Mouse (Mus musculus) erythroblast, embryonic 14.5 days (primary cell): ENCODE measurements around the gene Ankrd36. TPM values are rescaled to one million over a fixed set of nuclear protein-coding genes. Genes with fewer than 3 reads are reported as not detected.

Experiments used
- H3K27me3 ChIP-seq: 2 replicates; pipeline ENCODE4 v1.6.1; 2012; ENCODE audit warnings: inconsistent platforms; ENCODE audit not compliant: control insufficient read depth
- H3K36me3 ChIP-seq: 2 replicates; pipeline ENCODE4 v1.6.1; 2012; ENCODE audit warnings: mild to moderate bottlenecking, inconsistent platforms; ENCODE audit not compliant: control insufficient read depth
- H3K4me1 ChIP-seq: 2 replicates; pipeline ENCODE4 v1.6.1; 2012; ENCODE audit warnings: inconsistent platforms; ENCODE audit not compliant: control insufficient read depth
- H3K4me3 ChIP-seq: replicated peaks from 2 replicates; pipeline ENCODE3; 2012; ENCODE audit warnings: moderate library complexity, mild to moderate bottlenecking, inconsistent platforms
- H3K9me3 ChIP-seq: 2 replicates; pipeline ENCODE4 v1.6.1; 2012; ENCODE audit warnings: low read length, inconsistent platforms, mixed read lengths; ENCODE audit not compliant: control insufficient read depth
- GATA1 ChIP-seq: IDR thresholded peaks from 2 replicates; pipeline ENCODE4 v1.6.1; 2012; ENCODE audit warnings: low read length, inconsistent platforms, mixed read lengths
- TAL1 ChIP-seq: IDR thresholded peaks from 3 replicates; pipeline ENCODE4 v1.6.1; 2012; ENCODE audit warnings: low read length, inconsistent platforms, mixed read lengths
- polyA plus RNA-seq: library from polyadenylated mRNA; stranded (reverse); fragments of >175 nt; gene quantifications from 2 replicates; pipeline ENCODE4 v1.2.3, GENCODE M21; 2012

Gene Ankrd36
- not detected in 2 replicates for polyA plus RNA-seq

DNA sequence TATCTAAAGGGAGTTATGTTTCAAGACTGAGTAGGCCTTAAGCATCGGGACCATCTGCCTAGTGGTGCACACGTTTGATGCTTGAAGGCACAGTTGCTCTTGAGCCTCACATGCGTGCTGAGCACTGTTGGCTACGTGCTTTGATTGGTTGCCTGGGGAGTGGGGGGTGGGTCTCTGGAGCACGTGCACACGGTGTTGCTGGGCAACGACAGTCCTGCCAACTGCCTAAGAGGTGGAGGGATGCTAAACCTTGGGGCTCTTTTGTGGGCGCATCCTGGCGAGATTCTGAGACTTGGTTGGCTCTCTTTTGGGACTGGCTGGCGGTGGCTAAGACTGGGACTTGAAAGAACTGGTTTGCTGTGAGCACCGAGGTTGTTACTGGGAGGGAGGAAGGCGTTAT, at the start of gene Ankrd36:
Gene Ankrd36 (plus strand): TSS at position 211 of the 400 bp plus-strand sequence.
- no peaks in the 10 kb centered on the region for H3K27me3 ChIP-seq
- no peak within 1 kb of the TSS for H3K4me3 ChIP-seq
- TF ChIP-seq TAL1 (no peak), GATA1 (no peak)
- peaks cover 18% of the 10 kb centered on the region for H3K4me1 ChIP-seq
- H3K9me3 ChIP-seq = peaks cover 6% of the 10 kb centered on the region; the same call in 1 of the 2 replicates
- H3K36me3 ChIP-seq = no peaks in the 10 kb centered on the region

DNA sequence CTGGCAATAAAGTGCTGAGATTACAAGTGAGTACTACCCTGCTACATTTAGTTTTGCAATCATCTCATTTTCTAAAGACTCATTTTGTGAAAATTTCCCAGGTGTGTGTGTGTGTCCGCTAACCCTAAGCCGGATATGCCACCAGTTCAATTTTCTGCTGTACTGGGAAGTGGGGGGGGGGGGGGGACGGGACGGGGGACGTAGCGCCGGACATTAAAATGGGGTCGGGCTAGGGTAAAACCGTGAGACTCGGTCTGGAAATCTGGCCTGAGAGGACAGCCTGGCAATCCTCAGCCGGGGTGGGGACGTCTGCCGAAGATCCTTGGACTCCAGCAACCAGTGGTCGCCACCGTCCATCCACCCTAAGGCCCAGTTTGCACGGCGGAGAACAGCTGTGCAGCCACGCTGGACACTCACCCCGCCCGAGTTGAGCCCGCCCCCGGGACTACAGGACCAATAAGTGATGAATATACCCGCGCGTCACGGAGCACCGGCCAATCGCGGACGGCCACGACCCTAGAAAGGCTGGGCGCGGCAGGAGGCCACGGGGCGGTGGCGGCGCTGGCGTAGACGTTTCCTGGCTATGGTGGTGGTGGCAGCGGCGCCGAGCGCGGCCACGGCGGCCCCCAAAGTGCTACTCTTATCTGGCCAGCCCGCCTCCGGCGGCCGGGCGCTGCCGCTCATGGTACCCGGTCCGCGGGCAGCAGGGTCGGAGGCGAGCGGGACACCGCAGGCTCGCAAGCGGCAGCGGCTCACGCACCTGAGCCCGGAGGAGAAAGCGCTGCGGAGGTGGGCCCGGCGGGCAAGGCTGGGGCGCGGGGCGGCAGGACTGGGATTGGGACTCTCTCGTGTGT, 48.8 kb upstream of the Ankrd36 start, which contains the start of gene Xbp1:
Gene Xbp1 (plus strand): TSS at position 248 of the 854 bp plus-strand sequence.
- Histone ChIP-seq H3K9me3 (no peaks in the 10 kb centered on the region), H3K36me3 (peaks cover 34% of the 10 kb centered on the region), H3K4me1 (peaks cover 35% of the 10 kb centered on the region), H3K4me3 (peak within 1 kb of the TSS; percentile 93), H3K27me3 (no peaks in the 10 kb centered on the region)
- TF ChIP-seq GATA1 (no peak), TAL1 (no peak)

DNA sequence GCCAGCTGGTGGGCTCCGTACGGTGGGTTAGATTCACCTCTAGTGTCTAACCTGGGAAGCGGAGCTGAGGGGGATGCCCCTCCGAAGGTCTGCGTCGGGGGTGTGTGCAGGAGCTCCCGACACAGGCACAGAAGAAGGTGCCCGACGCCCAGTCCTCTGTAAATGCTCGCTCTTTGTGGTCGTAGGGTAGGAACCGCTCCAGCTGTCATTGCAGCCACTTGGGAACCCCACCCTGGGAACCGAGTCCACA, 48.3 kb upstream of the Ankrd36 start:
- Histone ChIP-seq H3K27me3 (no peaks in the 10 kb centered on the region), H3K36me3 (peaks cover 40% of the 10 kb centered on the region), H3K9me3 (no peaks in the 10 kb centered on the region), H3K4me3 (peak overlapping the region; percentile 93), H3K4me1 (peaks cover 35% of the 10 kb centered on the region)
- TF ChIP-seq TAL1 (no peak), GATA1 (no peak)

DNA sequence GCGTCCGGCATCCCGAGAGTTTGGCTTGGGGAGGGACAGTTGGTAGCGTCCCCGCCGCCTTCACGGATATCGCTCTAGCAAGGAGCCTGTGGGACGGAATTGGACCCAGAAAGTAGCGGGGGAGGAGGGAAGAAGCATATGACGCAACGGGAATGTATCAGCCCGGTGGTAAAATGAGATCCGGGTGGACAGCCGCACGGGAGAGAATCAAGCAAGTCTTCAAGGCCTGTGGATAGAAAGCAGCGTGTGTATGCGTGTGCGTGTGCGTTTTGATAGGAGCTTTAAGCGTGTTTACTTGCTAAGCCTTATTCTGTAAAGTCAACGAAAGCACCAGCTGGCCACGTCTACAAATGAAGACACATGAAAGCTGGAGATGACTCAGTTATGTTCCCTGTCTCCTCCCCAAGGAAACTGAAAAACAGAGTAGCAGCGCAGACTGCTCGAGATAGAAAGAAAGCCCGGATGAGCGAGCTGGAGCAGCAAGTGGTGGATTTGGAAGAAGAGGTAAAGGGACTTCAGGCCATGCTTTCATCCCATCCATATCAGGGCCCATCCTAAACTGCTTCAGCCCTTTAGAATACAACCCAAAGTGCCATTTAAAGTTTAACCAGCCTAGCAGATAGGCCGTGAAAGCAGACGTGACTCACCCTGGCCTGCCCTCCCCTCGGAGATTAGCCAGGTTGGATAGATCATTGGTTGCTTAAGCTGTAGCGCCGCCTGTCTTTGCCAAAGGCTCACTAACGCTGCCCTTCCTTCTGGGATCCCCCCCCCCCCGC, 47.8 kb upstream of the Ankrd36 start:
- Histone ChIP-seq H3K4me1 (peaks cover 35% of the 10 kb centered on the region), H3K27me3 (no peaks in the 10 kb centered on the region)

DNA sequence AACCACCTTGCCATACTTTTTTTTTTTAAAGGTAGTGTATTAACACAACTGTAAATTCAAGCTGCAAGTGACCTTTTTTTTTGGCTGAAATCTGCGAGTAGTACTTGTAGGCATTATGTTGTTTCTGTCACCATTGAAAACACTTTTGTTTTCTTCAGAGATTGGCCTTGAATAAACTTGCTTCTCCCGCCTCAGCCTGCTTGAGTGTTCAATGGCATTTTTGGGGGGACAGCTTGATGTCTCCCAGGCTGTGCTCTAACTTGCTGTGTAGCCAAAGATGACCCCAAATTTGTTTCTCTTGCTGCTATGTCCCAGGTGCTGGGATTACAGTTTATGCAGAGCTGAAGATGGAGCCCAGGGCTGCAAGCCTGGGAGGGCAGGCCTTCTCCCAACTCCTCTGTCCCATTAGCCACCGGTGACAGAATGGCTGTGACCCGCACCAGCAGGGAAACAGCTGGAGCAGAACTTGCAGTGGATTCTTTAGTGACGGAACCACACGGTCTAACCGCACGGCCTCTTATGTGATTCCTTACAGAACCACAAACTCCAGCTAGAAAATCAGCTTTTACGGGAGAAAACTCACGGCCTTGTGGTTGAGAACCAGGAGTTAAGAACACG, 46.6 kb upstream of the Ankrd36 start:
- H3K4me3 ChIP-seq = no peak overlapping the region
- H3K36me3 ChIP-seq = peaks cover 57% of the 10 kb centered on the region
- TF ChIP-seq GATA1 (no peak), TAL1 (no peak)
- peaks cover 35% of the 10 kb centered on the region for H3K4me1 ChIP-seq
- no peaks in the 10 kb centered on the region for H3K9me3 ChIP-seq
- H3K27me3 ChIP-seq = no peaks in the 10 kb centered on the region

More for the DNA sequence above, 47.8 kb upstream of the Ankrd36 start:
- Histone ChIP-seq H3K36me3 (peaks cover 45% of the 10 kb centered on the region), H3K4me3 (peak overlapping the region; percentile 93), H3K9me3 (no peaks in the 10 kb centered on the region)
- no peak for TF ChIP-seq TAL1
- TF ChIP-seq GATA1 = peak; percentile 8; the same call in 1 of the 2 replicates

DNA sequence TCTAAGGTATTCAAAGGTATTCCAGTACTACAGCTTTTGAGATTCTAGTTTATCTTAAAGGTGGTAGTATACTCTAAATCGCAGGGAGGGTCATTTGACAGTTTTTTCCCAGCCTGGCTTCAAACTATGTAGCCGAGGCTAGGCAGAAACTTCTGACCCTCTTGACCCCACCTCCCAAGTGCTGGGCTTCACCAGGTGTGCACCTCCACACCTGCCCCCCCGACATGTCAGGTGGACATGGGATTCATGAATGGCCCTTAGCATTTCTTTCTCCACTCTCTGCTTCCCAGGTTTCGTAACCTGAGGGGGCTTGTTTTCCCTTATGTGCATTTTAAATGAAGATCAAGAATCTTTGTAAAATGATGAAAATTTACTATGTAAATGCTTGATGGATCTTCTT, 44.1 kb upstream of the Ankrd36 start:
- no peaks in the 10 kb centered on the region for H3K27me3 ChIP-seq
- H3K9me3 ChIP-seq = no peaks in the 10 kb centered on the region
- peaks cover 39% of the 10 kb centered on the region for H3K4me1 ChIP-seq
- no peak for TF ChIP-seq TAL1
- no peak for TF ChIP-seq GATA1
- no peak overlapping the region for H3K4me3 ChIP-seq
- H3K36me3 ChIP-seq = peaks cover 82% of the 10 kb centered on the region

DNA sequence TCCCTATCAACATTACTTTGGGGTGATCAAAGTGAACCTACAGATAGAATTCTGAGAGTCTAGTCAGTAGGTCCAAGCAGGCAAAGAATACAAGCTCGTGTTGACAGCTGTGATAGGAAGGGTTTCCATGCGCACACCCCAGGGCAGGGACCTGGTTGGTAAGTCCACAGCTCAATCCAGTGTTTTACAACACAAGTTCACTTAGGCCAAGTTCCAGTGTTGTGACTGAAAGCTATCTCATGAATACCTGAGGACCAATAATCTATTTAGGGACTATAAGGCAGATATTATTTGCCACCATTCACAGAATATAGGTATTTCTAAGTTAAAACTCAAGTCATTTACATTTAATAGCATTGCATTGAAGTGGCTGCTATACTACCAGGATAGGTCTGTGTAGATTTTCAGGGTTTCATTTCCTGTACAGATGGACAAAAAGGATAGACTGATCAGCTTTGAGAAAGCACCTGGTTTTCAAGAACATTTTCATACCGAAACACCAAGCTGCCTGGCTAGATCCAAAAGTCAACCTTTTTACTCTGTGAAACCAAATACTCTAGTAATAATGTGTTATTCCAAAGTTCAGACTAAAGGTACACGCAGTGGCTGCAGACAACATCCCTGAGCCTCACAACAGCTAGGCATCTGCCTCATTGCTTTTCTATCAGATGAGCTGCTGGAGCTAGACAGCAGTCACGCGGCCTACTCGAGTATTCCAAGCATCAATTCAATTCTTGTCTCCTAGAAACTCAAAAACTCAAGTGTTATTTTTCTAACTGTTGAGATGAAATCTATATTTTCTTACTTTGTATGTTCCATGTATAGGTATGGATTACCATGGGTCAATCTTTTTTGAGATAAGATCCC, 42.7 kb upstream of the Ankrd36 start:
- H3K9me3 ChIP-seq = no peaks in the 10 kb centered on the region
- peaks cover 96% of the 10 kb centered on the region for H3K36me3 ChIP-seq
- H3K27me3 ChIP-seq = no peaks in the 10 kb centered on the region
- H3K4me1 ChIP-seq = peaks cover 38% of the 10 kb centered on the region
- TF ChIP-seq GATA1 = no peak
- no peak for TF ChIP-seq TAL1
- no peak overlapping the region for H3K4me3 ChIP-seq

DNA sequence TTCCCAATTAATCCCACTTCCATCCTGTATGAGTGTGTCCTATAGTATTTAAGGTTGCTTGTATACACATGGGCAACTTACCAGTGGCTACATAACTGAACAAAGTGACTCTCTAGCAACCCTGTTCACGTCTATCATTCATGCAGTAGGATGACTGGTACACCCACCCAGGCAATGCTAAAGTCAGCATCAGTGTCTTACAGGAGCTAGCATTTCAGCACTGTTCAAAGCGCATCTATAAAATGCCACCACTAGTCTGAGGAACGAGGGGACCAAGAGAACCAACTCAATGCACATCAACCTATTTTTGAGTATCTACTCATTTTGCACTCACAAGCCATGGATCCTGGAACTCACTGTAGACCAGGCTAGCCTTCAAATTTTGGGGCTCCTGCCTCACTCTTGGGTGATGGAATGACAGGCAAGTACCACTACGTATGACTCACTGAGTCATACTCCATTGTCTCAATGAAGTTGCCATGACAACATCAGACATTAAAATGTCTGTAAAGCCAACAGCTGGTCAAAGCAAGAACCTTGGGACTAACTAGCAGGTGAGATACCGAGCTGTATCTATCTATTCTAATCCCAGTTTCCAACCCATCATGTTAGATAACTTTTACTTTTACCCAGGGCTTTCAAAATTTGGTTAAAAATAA, 41.5 kb upstream of the Ankrd36 start:
- Histone ChIP-seq H3K4me1 (peaks cover 26% of the 10 kb centered on the region), H3K36me3 (peaks cover 100% of the 10 kb centered on the region), H3K4me3 (no peak overlapping the region), H3K27me3 (no peaks in the 10 kb centered on the region), H3K9me3 (no peaks in the 10 kb centered on the region)
- TF ChIP-seq TAL1 (no peak), GATA1 (no peak)
